Mouse (Mus musculus) kidney, postnatal 4 days (tissue): ENCODE measurements around the gene AI661453.
A peak's percentile ranks its signal among the peaks of the same experiment; 100 is the strongest.
"Not testable (repeated sequence)": the region's sequence is repeated elsewhere in the genome, so short reads cannot be mapped to it uniquely, and the experiment has no call there.

Experiments
- DNase-seq, 2 experiments: peaks; one replicate each; pipeline ENCODE4 v3.0.0; 2021; ENCODE audit warnings: mixed read lengths in 2 of 2

AI661453 gene

GRCm38 (mm10) chr17:47436156-47436906, at the start of gene AI661453:
AI661453 (plus strand) TSS chr17:47436615.
- DNase-seq = peak; percentile 72 to 84

GRCm38 (mm10) chr17:47386649-47387048, 49.8 kb upstream of the AI661453 start:
- peak; percentile 81 to 83 for DNase-seq

- peak; percentile 26 to 43 for DNase-seq
Measured at GRCm38 (mm10) chr17:47394223-47394869, 42.1 kb upstream of the AI661453 start.

- DNase-seq = peak; percentile 77 to 83
Measured at GRCm38 (mm10) chr17:47395376-47395913, 41.0 kb upstream of the AI661453 start.

GRCm38 (mm10) chr17:47399091-47399490, 37.3 kb upstream of the AI661453 start:
- DNase-seq = no peak

- no peak for DNase-seq
Measured at GRCm38 (mm10) chr17:47400451-47400850, 36.0 kb upstream of the AI661453 start, which contains the start of gene Guca1a. Guca1a (minus strand) TSS chr17:47400584.

GRCm38 (mm10) chr17:47407717-47408557, 28.5 kb upstream of the AI661453 start:
- no peak for DNase-seq

- DNase-seq = peak; percentile 87
Measured at GRCm38 (mm10) chr17:47408558-47408898, 27.9 kb upstream of the AI661453 start.

GRCm38 (mm10) chr17:47409897-47410861, 26.2 kb upstream of the AI661453 start:
- DNase-seq = peak; percentile 25 to 50

- no peak for DNase-seq
Measured at GRCm38 (mm10) chr17:47420195-47420594, 16.2 kb upstream of the AI661453 start.

- no peak for DNase-seq
Measured at GRCm38 (mm10) chr17:47421566-47421965, 14.8 kb upstream of the AI661453 start.

GRCm38 (mm10) chr17:47422616-47423015, 13.8 kb upstream of the AI661453 start:
- DNase-seq = not testable (repeated sequence)

- no peak for DNase-seq
Measured at GRCm38 (mm10) chr17:47424186-47424585, 12.2 kb upstream of the AI661453 start.

- no peak for DNase-seq
Measured at GRCm38 (mm10) chr17:47427316-47427715, 9.1 kb upstream of the AI661453 start.

- DNase-seq = peak; percentile 76 to 84
Measured at GRCm38 (mm10) chr17:47428831-47429304, 7.5 kb upstream of the AI661453 start.

- DNase-seq = peak; percentile 32 to 48
Measured at GRCm38 (mm10) chr17:47430815-47431214, 5.6 kb upstream of the AI661453 start.

- DNase-seq = peak; percentile 27 to 47
Measured at GRCm38 (mm10) chr17:47436907-47437547, 612 bp downstream of the AI661453 start, which contains the start of gene 1700001C19Rik. 1700001C19Rik (minus strand) TSS chr17:47437376.

GRCm38 (mm10) chr17:47438611-47439010, 2.2 kb downstream of the AI661453 start:
- no peak for DNase-seq

- DNase-seq = no peak
Measured at GRCm38 (mm10) chr17:47439396-47440028, 3.1 kb downstream of the AI661453 start.

GRCm38 (mm10) chr17:47440359-47440890, 4.0 kb downstream of the AI661453 start:
- peak; percentile 32 to 52 for DNase-seq
